Mouse (Mus musculus): ENCODE results near the gene Ngf.

The Ngf gene

GRCm38 (mm10) chr3:102469713-102470448 lies at the start of gene Ngf:
Gene Ngf, plus strand, starts transcription at chr3:102469919.
- in situ Hi-C loops (cut with MboI, MseI): no loop called here

GRCm38 (mm10) chr3:102445567-102445966 lies 24.2 kb upstream of the Ngf start:
- in situ Hi-C loops (cut with MboI, MseI): no loop called here

- in situ Hi-C loops (cut with MboI, MseI): no loop called here
These were observed 23.0 kb upstream of the Ngf start for GRCm38 (mm10) chr3:102446691-102447090.

GRCm38 (mm10) chr3:102454566-102454965 lies 15.2 kb upstream of the Ngf start:
- in situ Hi-C loops (cut with MboI, MseI): no loop called here

- in situ Hi-C loops (cut with MboI, MseI): no loop called here
These were observed 9.2 kb upstream of the Ngf start for GRCm38 (mm10) chr3:102460528-102460927.

GRCm38 (mm10) chr3:102460986-102461385 lies 8.7 kb upstream of the Ngf start:
- in situ Hi-C loops (cut with MboI, MseI): no loop called here

GRCm38 (mm10) chr3:102462703-102463336 lies 6.9 kb upstream of the Ngf start:
- in situ Hi-C loops (cut with MboI, MseI): no loop called here

- in situ Hi-C loops (cut with MboI, MseI): no loop called here
These were observed 6.4 kb upstream of the Ngf start for GRCm38 (mm10) chr3:102463339-102463738.

GRCm38 (mm10) chr3:102466587-102466986 lies 3.1 kb upstream of the Ngf start:
- in situ Hi-C loops (cut with MboI, MseI): no loop called here

- in situ Hi-C loops (cut with MboI, MseI): no loop called here
These were observed 2.6 kb upstream of the Ngf start for GRCm38 (mm10) chr3:102467121-102467520.

- in situ Hi-C loops (cut with MboI, MseI): no loop called here
These were observed 1.5 kb downstream of the Ngf start for GRCm38 (mm10) chr3:102471251-102471650.

GRCm38 (mm10) chr3:102471799-102472198 lies 2.1 kb downstream of the Ngf start:
- in situ Hi-C loops (cut with MboI, MseI): no loop called here

GRCm38 (mm10) chr3:102474275-102475155 lies 4.8 kb downstream of the Ngf start:
- in situ Hi-C loops (cut with MboI, MseI): no loop called here

GRCm38 (mm10) chr3:102477917-102478694 lies 8.4 kb downstream of the Ngf start:
- in situ Hi-C loops (cut with MboI, MseI): no loop called here

- in situ Hi-C loops (cut with MboI, MseI): no loop called here
These were observed 20.8 kb downstream of the Ngf start for GRCm38 (mm10) chr3:102490393-102491123.

- in situ Hi-C loops (cut with MboI, MseI): no loop called here
These were observed 28.4 kb downstream of the Ngf start for GRCm38 (mm10) chr3:102498113-102498512.

GRCm38 (mm10) chr3:102498931-102499330 lies 29.2 kb downstream of the Ngf start:
- in situ Hi-C loops (cut with MboI, MseI): no loop called here

GRCm38 (mm10) chr3:102500031-102500430 lies 30.3 kb downstream of the Ngf start:
- in situ Hi-C loops (cut with MboI, MseI): no loop called here

- in situ Hi-C loops (cut with MboI, MseI): no loop called here
These were observed 31.5 kb downstream of the Ngf start for GRCm38 (mm10) chr3:102501186-102501585.

- in situ Hi-C loops (cut with MboI, MseI): no loop called here
These were observed 35.4 kb downstream of the Ngf start for GRCm38 (mm10) chr3:102505129-102505528.

- in situ Hi-C loops (cut with MboI, MseI): no loop called here
These were observed 36.3 kb downstream of the Ngf start for GRCm38 (mm10) chr3:102506061-102506460.
